Mouse (Mus musculus): Measurements from ENCODE around the gene Dcbld1.
"Not testable (repeated sequence)": the region's sequence is repeated elsewhere in the genome, so short reads cannot be mapped to it uniquely, and the experiment has no call there.

The Dcbld1 gene

DNA sequence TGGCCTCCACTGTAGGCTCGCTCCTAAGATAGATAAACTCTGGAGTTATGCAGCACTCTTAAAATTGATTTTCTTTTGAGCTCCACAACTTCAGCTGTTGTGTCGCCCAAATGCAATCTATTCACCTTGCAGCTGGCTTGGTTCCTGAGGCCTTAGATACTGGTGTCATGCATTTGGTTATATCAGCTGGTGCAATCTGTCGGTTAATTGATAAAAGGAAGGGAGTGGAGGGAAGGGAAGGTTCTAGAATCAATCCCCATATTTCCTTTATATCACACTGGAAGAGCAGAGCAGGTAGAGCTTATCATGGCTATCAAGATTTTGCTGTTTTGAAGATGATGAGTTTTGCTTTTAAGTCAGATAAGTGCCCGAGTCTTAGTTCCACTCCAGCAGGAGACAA is 26.8 kb downstream of the Dcbld1 start:
- DNase-seq (ENCODE audit: low read depth, low spot score) = no peak

DNA sequence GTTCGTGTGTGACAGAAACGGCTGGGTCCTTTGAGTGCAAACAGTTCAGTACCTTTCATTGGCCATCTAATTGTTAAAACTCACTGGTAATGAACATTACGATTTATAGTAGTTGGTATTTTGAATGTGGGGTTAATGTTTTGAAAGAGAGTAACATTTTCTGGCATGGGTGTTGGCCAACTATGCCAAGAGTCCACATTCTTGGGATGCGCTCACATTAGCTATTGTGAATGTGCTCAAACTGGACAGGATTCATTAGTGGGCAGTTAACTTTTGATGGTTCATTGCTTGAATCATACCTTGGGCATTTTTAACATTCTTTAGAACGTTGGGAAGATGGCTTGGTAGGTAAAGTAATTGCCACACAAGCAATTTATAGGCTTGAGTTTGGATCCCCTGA is 30.7 kb downstream of the Dcbld1 start:
- DNase-seq (ENCODE audit: low read depth, low spot score) = no peak

DNA sequence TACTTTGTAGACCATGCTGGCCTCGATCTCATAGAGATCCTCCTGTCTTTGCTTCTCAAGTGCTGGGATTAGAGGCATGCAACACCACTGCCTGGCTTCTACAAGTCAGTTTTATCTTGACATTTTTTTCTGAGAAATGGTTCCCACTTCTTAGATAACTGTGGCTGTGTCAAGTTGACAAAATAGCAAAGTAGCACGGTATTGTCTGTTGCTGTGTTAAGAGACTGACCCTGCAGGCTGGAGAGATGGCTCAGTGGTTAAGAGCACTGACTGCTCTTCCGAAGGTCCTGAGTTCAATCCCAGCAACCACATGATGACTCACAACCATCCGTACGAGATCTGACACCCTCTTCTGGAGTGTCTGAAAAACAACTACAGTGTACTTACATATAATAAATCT is 35.5 kb downstream of the Dcbld1 start:
- DNase-seq (ENCODE audit: low read depth, low spot score) = no peak

DNA sequence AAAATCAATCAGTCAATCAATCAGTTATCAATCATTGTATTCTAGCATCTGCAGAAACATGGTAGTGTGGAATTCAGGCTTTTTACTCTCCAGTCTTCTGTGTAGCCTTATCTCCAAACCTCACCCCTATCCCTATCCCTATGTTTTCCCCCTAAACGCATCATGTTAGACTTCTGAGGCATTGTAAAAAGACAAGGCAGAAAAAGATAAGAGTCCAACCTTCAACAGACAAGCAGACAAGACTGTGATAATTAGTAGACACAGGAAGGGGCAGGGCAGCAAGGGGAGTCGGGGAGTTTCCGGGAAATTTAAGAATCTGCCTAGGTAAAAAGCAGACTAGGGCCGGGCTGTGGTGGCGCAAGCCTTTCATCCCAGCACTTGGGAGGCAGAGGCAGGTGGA is 38.0 kb downstream of the Dcbld1 start:
- DNase-seq (ENCODE audit: low read depth, low spot score) = no peak

DNA sequence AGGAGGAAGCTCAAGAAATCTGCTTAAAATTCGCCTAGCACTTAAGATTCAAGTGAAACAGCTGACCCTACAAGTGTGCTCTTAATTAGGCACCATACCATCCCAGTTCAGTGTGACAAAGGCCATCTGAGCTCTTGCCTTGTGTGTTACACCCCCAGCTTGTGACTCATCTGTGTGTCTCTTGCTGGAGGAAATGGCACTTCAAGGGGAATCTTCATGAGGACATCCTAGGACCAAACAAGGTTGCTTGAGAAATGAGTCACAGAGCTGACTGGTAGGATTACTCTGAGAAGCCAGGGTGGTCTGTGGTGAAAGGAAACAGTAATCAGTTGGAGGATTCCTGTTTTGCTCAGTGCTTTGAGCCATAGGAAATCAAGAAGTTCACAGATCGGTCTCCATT is 39.6 kb downstream of the Dcbld1 start:
- peak; percentile 49 for DNase-seq (ENCODE audit: low read depth, low spot score)

DNA sequence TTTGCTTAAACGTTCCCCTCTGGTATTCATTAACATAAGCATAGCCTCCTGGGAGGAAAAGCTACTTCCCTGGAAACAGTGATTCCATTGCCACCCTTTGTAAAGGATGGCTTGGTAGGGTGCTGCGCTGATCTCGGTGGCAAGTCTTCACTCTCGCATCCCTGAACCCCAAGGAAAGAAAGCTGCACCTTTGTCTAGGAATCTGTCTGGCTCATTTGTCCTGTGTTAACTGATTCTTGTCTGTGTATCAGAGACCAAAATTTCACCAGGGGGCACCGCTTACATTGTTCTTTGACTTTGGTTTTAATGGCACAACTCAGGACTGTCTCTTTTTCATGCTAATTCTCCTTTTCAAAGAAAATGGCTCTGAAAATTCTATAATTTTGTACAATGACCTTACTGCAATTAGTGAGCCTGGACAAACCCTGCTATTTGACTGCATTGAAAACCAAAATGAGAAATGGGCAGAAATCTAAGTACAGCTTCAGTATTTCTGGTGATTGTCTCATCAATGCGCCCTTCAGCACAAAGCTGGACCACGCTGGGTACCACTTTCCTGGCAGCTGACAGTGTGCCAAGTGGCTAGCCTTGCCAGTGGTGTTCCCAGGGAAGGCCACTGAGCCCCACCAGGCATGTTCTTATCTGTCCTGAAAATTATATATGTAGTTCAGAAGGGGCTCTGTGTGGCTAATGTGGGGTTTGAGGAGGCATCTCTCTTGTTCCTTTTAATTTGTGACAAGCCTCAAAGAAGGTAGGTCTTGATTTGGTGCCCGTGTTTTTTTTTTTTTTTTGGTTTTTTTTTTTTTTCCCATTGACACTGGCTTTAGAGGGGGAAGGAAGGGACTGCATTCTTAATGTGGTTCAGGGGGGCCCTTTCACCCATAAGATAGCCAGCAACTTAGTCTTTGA is 40.8 kb downstream of the Dcbld1 start:
- peak; percentile 97 for DNase-seq (ENCODE audit: low read depth, low spot score)

DNA sequence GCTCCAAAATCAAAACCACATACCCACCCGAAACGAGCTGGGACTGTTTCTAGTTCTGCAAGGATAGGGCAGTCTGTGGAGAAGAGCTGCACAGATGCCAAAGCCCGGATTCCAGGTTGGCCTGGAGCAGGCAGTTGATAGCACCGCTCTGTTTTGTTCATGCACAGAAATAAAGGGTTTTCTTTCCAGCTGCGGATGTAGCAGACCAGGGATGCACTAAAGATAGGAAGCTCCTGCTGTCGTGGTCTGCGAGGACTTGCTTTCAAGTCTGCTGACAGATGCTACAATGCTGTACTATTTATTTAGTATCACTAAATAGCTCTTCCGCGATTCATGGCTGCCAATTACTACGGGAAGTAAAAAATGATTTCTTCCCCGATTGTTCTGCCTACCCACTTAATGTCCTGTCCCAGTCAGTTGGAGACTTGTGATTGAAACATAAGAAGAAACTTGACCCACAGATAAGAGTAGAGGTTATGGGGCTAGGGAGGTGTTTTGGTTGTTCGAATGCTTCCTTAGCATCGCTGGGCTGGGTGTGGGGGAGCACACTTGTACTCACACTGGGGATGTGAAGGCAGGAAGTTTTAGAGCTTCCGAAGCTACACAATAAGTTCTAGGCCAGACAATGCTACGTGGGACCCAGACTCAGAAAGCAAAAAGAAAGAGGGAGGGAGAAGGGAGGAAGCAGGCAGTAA is 41.6 kb downstream of the Dcbld1 start:
- DNase-seq (ENCODE audit: low read depth, low spot score) = no peak

DNA sequence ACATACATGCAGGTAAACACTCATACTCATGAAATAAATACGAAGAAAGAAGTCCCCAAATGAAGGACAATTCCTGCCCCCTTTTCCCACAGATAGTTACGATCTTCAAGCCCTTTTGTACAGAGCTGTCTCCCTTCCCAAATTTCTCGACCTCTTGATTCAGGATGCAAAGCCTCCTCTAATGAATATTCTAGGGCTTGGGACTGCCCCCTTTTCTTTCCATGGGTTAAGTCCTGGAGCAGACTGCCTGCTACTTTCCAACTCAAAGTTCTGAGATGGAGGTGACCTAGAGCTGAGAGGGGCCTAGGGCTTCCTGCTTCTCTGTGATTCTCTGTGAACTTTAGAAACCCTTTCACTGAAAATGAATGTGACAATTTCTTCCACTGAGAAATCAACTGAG is 43.2 kb downstream of the Dcbld1 start:
- no peak for DNase-seq (ENCODE audit: low read depth, low spot score)

DNA sequence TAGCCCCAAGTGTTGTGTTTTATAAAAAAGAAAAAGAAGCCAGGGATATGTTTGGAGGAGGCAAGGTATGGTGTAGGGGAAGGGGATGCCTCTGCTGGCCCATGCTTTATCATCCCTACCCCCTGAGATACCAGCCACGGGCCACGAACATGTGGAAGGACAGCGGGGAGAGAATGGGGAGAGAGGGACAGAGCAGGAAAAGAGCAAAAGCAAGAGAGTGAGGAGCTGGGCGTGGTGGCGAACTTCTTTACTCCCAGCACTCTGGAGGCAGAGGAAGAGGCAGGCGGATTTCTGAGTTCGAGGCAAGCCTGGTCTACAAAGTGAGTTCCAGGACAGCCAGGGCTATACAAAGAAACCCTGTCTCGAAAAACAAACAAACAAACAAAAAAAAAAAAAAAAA is 44.1 kb downstream of the Dcbld1 start:
- peak; percentile 54 for DNase-seq (ENCODE audit: low read depth, low spot score)

DNA sequence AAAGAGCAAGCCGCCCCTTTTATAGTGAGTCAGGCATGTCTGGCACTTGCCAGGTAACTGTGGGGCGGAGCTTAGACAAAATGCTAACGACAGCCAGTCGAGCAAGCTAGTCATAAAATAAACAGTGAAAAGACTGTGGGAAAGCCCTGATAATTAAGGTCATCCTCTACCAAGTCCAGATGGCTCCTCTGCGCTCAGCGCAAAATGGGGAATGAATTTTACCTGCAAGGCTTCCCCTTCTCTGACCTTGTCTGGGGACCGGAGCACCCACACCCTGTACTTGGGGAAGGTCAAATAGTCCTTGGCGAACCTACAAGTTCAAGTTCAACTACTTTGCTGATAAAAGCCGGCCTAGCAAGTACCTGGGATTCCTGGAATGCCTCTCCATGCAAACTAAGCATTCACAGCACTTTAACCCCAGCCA is 44.6 kb downstream of the Dcbld1 start:
- peak; percentile 95 for DNase-seq (ENCODE audit: low read depth, low spot score)

DNA sequence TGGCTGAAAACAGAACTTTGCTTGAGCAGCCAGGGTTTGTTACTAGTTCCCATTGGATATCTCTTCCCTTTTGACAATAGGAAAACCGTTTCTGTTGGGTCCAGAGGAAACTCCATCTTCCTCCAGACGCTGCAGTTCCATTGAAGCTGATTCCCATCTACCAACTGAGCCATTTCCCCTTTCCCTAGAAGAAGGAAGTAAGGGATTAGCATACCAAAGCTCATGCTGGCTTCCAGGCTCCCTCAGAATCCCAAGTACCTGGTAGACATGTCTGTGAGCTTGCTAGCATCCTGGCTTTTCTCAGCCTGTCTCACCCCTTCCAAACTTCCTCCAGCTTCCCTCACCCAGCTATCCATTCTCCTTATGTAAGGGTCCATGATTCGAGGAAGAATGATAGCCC is 45.4 kb downstream of the Dcbld1 start:
- peak; percentile 68 for DNase-seq (ENCODE audit: low read depth, low spot score)

DNA sequence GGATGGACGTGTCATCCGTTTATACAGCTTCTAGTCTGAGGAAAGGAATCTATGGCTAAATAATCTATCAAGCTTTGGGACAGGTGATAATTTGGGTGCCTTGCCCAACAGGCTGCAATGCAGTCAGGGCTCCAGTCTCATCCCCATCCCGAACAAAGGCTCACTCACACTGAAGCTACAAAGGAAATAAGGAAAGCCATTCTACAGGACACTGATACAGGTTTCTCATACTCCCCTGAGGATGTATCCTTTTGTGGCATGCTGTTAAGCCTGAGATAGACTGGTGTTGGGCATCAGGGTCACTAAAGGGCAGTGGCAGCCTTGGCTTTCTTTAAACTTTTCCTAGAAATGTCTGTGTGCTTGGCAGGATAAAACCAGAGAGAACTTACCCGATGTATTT is 46.5 kb downstream of the Dcbld1 start:
- DNase-seq (ENCODE audit: low read depth, low spot score) = no peak

DNA sequence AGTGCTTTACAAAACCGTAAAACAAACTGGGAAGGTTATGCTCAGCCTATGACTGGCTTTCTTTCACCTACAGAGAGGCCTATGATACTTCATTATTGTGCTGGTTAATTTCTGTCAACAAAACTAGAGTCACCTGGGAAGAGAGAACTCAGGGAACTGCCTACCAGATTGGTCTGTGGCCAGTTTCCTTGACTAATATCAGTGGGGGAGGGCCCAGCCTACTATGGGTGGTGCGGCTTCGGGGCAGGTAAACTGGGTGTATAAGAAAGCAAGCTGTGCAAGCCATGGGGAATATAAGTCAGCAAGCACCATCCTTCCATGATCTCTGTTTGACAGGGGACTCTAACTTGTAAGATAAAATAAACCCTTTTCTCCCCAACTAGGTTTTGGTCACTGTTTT is 47.2 kb downstream of the Dcbld1 start:
- DNase-seq (ENCODE audit: low read depth, low spot score) = no peak

DNA sequence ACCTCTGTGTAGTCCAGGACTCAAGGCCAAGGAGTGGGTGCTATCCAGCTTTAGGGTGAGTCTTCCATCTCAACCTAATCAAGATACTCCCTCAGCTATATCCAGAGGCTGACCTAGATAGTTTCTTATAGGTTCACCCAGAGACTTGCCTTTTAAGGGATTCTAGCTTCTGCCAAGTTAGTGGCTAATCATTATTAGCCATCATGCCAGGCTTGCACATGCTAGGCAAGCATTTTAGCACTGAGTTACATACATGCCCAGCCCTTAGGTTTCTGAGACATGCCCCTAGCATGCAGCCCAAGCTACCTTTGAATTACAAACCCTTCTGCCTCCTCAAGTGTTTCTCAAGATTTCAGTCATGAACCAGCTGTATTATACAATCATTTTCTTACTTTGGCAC is 47.9 kb downstream of the Dcbld1 start:
- DNase-seq (ENCODE audit: low read depth, low spot score) = no peak

DNA sequence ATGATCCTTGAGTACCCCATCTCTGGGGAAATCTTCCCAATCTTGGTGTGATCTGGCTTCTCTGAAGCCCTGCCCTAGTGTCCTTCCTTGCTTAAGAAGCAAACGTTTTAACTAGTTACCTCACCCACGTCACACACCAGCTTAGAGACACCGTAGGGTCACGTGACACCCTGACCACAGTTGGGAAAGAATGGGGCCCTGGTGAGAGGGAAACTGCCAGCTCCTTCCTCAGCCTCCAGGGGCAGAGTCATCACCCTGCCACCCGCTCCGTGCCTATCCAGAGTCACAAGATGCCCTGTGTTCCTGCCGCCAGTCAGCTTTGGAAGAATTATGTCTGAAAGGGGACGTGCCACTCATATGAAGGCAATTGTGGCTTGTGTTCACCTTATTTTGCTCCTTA is 51.2 kb downstream of the Dcbld1 start:
- peak; percentile 75 for DNase-seq (ENCODE audit: low read depth, low spot score)

DNA sequence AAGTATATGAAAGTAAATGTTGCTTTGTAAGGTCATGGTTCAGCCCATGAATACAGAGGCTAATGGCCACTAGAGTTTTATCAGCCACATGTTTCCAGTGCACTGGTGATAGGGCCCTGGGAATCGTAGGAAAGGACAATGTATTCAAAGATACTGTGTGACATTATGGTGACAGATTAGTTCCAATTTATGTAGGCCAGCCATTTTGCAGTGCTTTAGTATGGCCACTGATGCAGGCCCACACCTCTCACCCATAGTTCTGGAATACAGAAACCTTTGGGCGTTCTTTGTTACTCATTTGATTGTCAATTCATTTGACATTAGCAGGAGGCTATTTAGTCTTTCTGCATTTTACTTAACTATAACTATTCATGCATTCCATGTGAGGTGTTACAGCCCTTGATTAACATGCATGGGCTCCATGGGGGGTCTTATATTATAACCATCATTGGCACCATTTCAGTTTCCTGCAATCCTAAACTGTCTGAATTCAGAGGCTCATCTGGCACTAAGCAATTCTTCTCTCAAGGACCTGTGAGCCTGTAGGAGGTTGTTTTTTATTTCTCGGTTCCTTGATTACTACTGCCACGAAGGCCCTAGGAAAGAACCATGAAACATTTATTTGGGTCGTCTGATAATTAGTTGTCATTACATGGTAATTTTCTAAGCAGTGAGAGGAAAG is 54.6 kb downstream of the Dcbld1 start:
- no peak for DNase-seq (ENCODE audit: low read depth, low spot score)

DNA sequence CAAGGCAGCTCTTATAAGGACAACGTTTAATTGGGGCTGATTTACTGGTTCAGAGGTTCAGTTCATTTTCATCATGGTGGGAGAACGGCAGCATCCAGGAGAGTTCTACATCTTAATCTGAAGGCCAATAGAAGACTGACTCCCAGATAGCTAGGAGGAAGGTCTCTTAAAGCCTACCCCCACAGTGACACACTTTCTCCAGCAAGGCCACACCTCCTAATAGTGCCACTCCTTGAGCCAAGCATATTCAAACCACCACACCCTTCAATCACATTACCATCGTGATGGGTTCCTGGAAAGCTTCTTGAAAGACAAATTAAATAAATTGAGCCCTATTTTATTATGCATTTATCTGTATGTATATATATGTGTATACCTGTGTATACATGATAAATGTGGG is 55.8 kb downstream of the Dcbld1 start:
- DNase-seq (ENCODE audit: low read depth, low spot score) = peak; percentile 81

DNA sequence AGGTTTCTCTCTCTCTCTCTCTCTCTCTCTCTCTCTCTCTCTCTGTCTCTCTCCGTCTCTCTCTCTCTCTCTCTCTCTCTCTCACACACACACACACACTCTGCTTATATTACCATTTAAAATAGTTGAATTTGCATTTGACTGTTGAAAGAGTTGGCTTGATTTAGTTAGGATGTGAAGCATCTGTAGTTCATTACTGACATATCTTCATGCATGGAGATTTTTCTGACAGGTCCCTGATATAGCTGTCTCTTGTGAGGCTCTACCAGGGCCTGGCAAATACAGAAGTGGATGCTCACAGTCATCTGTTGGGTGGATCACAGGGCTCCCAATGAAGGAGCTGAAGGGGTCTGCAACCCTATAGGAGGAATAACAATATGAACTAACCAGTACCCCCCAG is 59.0 kb downstream of the Dcbld1 start:
- DNase-seq (ENCODE audit: low read depth, low spot score) = not testable (repeated sequence)

DNA sequence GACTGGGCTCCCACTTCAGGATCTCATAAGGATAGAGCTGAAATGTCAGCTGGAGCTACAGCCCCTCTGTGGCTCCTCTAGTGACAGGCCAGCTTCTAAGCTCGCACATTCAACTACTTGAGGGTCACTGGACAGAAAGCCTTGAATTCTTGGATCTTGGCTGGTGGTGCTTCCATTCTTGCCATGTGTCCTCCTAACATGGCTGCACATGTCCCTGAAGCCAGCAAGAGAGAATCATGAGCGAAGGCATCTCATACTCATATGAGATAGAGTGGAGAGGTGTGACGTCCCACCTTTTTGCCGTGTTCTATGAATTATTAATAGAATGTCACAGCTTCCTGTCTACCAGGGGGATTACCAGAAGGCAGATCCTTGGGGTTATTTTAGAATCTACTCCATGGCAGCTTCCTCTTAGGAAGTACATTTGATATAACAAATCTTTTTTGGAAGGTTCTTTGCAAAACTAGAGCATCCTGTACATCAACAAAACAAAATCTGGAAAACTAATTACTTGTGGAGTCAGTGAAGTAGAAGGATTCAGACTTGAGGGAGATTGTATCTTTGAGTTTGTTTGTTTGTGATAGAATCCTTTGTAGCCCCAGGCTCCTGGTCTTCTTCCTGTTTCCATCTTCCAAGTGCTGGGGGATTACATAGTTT is 60.6 kb downstream of the Dcbld1 start:
- no peak for DNase-seq (ENCODE audit: low read depth, low spot score)

DNA sequence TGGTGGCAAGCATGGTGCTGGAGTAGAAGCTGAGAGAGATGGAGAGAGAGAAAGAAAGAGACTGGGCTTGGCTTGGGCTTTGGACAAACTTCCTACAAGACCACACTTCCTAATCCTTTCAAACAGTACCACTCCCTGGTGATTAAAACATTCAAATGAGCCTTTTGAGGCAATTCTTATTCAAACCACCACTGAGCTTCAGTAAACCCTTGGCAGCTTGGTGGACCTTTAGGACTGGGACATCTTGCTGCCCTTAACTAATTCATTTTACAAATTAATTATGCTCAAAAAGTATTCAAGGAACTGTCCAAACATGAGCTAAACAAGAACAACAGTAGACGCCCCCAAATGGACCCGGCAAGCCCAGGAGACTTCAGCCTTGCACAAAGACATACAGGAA is 62.5 kb downstream of the Dcbld1 start:
- DNase-seq (ENCODE audit: low read depth, low spot score) = peak; percentile 64

DNA sequence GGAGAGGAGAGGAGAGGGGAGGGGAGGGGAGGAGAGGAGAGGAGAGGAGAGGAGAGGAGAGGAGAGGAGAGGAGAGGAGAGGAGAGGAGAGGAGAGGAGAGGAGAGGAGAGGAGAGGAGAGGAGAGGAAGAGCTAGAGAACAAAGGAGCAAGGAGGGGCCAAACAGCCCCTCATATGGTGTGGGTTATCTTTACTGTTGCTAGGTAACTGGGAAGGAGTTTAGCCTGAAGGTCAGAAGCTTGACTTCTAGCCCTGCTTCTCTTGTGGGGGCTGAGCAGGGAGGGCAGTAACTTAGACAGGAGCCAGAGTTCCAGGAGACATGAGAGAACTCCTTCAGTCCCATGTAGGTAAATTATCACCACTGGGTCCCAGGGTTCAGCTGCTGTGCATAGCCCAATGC is 65.1 kb downstream of the Dcbld1 start:
- DNase-seq (ENCODE audit: low read depth, low spot score) = peak; percentile 70

DNA sequence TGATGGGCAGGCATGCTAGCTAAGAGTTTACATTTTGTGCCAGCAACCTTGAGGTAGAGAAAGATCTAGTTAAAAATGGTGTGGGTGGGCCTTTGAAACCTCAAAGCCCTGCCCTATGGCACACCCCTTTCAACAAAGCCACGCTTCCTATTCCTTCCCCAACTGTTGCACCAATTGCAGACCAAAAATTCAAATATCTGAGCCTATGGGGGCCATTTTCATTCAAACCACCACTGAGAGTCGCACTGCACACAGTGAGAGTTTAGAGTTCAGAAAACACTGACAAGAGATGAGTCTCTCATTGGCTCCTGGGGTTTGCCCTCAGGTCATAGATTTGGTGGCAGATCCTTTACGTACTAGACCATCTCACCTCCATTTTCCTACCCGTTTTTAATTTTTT is 68.3 kb downstream of the Dcbld1 start:
- peak; percentile 73 for DNase-seq (ENCODE audit: low read depth, low spot score)
